Mouse (Mus musculus) left cerebral cortex, adult 8-10 months (tissue): ENCODE measurements around the gene Setd2. TPM values are rescaled to one million over a fixed set of nuclear protein-coding genes. Genes with fewer than 3 reads are reported as not detected.

Experiments
- DNase-seq, 2 experiments: peaks; one replicate each; pipeline ENCODE4 v3.0.0; 2022; ENCODE audit warnings: low spot score in 2 of 2
- total RNA-seq, 4 experiments: library from RNA; stranded (reverse); gene quantifications; 2 replicates each; pipeline ENCODE4 v1.2.4; 2022

Gene Setd2
- total RNA-seq, 4 experiments from 2014 or later, result 58.6 to 74.9 (median 63.6) TPM

- no peak for DNase-seq
Measured at GRCm38 (mm10) chr9:110622621-110623219, 90.3 kb downstream of the Setd2 start.

DNA sequence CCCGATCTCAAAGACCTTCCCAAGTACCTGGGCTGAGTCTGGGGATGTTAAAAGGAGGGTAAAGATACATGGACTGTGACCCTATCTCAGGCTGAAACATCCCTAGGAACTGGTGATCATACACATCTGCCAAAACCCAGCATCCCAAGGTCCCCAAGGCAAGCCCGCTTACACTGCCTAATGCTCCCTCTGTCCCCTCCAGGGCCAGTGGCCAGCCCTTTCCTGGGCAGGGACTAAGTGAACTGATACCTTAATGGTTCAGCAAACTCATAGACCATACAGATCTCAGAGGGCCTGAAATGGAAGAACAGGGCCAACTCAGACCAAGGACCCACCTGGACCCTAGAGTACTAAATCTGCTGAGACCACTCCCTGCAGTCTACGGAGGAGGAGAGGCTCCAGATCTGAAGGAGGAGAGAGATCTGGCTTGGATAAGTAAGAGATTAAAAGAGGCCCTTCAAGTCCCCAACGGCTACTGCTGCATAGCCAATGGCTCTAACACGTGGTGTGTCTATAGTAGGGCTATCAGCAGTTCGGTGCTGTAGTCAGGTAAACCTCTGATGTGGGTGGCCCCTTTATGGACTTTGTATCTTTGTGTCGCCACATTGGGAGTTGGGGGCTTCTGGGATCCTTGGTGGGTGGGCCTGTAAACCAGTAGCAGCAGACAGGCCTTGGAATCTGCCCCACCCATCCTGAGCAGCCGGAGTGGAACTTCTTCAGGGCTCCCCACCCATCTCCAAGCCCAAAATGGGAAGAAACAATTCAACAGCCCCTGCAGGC, 91.2 kb downstream of the Setd2 start:
- DNase-seq, result no peak

DNA sequence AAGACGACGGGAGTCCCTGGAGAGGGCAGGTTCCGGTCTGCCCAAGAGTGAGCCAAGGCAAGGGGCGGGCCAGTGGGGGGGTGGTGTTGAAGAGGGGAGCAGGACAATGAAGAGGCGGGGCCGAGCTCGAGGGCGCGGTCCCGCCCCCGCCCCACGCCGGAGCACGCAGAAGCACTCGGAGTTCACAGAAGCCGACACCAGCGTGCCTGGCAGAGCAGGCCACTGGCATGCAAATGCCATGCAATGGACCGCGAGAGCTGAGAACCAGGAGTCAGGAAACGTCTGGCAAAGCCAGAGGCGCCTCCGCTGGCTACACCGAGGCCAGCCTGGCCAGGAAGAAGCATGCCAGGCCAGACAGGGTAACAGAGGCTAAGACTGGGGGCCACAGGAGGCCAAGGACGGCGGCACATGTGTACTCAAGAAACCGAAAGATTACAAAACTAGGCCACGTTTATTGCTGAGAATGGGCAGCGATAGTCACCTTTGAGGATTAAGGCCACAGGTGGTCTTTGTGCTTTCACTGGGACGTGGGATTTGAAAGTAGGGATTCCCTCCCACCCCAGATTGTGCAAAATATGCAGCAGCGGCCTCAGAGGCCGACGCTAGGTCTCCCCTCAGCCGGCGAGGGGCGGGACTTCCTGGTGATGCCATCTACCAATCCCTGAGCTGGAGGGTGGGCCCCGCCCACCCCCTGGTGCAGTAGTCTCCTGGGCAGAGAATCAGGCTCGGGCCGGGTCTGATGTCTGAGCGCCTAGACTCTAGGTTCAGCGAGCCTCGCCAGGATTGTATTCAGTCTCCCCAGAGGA, 92.2 kb downstream of the Setd2 start, which contains the start of gene Nradd:
TSS of gene Nradd (minus strand) at position 92 of the 806 bp plus-strand sequence.
- peak; percentile 63 to 90 for DNase-seq

- peak in 1 of 2 experiments; percentile 26 for DNase-seq
Measured at GRCm38 (mm10) chr9:110625350-110625908, 93.0 kb downstream of the Setd2 start.

DNA sequence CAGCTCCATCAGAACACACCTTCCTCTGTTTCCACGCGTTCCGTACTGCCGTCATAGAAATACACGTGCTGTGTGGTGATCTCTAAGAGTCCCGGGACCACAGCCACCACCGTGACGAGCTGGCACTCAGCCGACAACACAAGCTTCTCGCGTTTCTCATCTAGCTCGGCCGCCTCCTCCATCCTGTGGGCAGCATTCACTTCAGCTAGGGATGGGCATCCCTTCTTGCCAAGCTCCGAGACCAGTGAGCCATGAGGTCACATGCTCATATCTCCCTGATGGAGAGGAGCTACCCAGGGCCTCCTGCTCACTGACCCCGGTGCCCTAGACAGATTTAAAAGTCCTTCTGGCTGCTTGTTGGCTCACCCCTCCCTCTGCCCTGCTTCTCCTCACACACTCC, 97.8 kb downstream of the Setd2 start:
- peak in 1 of 2 experiments; percentile 32 for DNase-seq

DNA sequence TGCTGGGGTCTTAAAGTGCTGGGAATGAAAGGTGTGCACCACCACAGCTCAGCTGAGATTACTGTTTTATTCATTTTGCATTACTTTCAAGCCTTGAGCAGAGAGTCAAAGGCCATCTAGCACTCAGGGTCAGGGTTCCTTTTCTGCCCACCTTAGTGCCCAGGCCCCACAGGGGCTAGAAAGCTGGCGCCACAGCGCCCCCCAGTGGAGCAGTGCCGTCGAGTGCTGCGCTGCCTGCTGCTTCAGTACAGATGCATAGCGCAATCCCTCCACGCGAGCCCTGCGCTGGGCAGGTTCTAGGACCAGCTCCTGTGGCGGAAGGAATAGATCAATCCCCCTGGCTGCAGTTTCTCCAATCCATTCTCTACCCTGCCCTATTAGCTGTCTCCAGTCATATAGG, 98.8 kb downstream of the Setd2 start:
- DNase-seq, result no peak

GRCm38 (mm10) chr9:110631651-110632275, 99.4 kb downstream of the Setd2 start:
- DNase-seq, result peak in 1 of 2 experiments; percentile 9

GRCm38 (mm10) chr9:110632671-110633070, 100.3 kb downstream of the Setd2 start:
- DNase-seq, result peak in 1 of 2 experiments; percentile 17

GRCm38 (mm10) chr9:110633882-110634281, 101.5 kb downstream of the Setd2 start:
- peak in 1 of 2 experiments; percentile 26 for DNase-seq

- peak in 1 of 2 experiments; percentile 89 for DNase-seq
Measured at GRCm38 (mm10) chr9:110635225-110635624, 102.8 kb downstream of the Setd2 start.

DNA sequence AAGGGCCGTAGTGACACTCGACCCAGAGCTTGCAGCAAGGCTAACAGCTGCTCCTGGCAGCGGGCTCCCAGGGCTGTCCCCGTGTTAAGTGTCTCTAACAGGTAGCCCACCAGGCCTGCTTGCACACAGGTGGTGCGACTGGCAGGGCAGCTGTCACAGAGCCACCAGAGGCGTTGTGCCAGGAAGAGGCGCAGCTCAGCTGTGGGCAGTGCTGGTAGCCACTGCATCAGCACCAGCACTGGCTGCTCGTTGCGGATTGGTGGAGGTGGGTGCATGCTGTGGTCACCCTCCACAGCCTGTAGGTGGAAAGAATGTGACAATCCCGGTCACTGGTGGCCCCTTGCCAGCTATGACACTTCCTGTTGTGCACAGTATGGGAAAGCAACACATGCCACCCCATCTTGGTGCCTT, 106.2 kb downstream of the Setd2 start:
- DNase-seq, result no peak

- DNase-seq, result no peak
Measured at GRCm38 (mm10) chr9:110641006-110641405, 108.6 kb downstream of the Setd2 start.

- DNase-seq, result no peak
Measured at GRCm38 (mm10) chr9:110642812-110643524, 110.6 kb downstream of the Setd2 start.

- DNase-seq, result no peak
Measured at GRCm38 (mm10) chr9:110643787-110644186, 111.4 kb downstream of the Setd2 start.

GRCm38 (mm10) chr9:110644295-110644694, 111.9 kb downstream of the Setd2 start:
- DNase-seq, result no peak

DNA sequence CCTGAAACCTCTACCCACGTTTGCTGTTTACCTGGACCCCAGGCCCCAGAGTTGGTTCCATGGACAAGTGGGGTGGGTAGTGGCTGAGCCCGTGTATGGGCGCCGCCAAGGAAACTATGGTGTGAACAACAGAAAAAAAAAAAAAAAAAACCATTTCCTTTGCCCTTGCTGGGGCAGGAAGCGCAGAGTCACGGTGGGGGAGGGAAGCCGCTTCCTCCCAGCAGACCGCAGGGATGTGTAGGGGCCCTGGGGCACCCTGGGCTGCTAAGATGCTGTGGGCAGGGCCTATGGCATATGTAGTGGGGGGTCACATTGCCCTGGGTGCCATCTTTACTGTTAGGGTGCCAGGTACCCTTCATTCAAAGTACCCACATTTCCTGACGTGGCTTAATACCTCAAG, 112.8 kb downstream of the Setd2 start:
- no peak for DNase-seq

- no peak for DNase-seq
Measured at GRCm38 (mm10) chr9:110649775-110650174, 117.4 kb downstream of the Setd2 start.

GRCm38 (mm10) chr9:110651931-110652722, 119.7 kb downstream of the Setd2 start:
- DNase-seq, result no peak

DNA sequence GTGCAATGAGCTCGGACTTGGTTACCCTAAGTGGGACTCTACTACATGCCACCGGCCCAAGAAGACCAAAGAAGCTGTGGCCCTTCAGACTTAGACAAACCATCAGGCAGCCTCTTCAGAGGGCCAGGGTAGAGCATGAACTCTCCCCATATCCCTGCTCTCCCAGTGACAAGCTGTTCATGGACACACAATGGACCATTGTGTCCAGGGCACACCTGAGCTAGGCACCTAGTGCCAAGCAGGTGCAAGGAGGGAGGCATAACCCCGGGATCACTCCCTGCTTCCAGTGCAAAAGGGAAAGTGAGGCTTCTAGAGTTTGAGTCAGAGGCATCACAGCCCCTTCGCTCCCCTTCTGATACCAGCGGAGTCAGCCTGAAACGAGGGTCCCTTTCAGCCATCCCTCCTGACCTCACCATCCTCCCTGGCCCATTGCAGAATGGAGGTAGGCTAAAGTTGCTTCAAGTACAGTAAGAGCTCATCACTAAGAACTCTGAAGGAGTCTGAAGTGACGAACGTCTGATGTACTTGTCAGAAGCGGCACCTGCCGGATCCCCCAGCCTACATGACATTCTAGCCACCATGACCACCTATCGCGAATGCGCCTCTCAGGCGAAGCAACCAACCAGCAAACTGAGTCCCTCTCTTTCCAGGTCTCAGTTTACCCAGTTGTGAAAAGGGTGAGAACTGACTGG, 120.7 kb downstream of the Setd2 start:
- DNase-seq, result no peak
